Mouse (Mus musculus) heart, adult 2 months (tissue): ENCODE measurements around the gene Dnaja3.

ENCODE experiments used
- EP300 ChIP-seq: fragments of 200-500 bp; IDR thresholded peaks from 2 replicates; pipeline ENCODE4 v1.6.1; 2011; ENCODE audit warnings: low read depth, low read length, control low read depth; ENCODE audit not compliant: insufficient read depth
- POLR2A ChIP-seq: fragments of 200-500 bp; IDR thresholded peaks from 2 replicates; pipeline ENCODE4 v1.6.1; 2011; ENCODE audit warnings: mild to moderate bottlenecking, low read depth, low read length, control low read depth; ENCODE audit not compliant: insufficient read depth

DNA sequence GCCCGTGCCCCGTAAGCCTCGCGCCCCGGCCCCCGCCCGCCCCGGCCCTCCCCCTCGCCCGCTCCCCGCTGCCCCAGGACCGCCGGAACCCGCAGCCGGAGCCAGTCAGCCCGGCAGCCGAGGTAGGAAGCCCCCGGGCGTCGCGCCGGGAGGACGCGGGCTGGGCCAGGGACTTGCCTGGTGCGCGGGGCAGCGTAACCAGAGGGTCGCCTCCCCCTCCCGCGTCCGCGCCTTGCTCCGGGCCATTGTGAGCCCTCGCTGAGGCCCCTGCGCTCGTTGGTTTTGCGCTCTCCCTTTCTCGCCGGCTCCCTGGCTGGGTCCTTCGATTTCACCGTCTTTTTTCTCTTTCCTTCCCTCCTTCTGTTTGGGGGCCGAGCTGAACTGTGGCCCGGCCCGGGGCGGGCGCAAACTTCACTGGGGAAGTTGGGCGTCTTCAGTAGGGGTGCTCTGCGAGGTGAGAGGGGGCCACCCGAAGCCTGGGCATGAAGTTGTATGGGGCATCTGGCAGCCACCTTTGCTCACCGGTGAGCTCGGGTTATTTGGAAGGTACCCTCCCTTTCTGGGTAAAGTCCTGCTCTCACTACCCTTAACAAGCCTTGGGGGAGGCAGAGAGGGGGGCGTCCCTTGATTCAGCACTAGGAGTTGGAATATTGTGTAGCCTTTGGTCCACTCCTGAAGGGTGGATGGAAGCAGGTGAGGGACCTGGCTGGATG, 44.8 kb upstream of the Dnaja3 start:
- TF ChIP-seq POLR2A (no peak), EP300 (no peak)
